Mouse (Mus musculus): ENCODE results near the gene Gm6588.
"Not testable (repeated sequence)": the region's sequence is repeated elsewhere in the genome, so short reads cannot be mapped to it uniquely, and the experiment has no call there.

Gm6588 gene

DNA sequence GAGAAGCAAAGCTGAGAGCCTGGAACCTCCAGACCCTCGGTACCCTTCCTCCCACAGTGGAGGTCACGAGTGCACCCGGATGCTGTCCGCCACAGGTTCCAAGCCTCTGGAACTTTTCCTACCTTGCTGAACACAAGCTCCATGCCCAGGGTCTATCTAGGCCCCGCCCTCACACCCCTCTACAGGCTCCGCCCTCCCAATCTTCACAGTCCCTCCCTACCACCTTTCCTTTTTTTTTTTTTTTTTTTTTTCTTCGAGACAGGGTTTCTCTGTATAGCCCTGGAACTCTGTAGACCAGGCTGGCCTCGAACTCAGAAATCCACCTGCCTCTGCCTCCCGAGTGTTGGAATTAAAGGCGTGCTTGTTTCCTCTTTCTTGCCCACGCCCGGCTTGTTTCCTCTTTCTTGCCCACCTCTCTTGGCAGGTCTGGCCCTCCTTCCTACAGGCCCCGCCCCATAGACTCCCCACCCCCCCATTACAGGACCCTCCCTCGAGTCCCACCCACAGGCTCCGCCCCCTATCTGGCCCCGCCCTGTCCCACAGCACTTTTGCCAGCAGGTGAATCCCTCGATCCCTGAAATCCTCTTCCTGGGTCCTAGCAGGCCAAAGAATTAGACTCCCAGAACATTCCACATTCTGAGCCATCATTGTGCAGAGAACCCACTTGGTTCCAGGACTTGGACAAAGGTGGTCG lies at the start of gene Gm6588:
Gene Gm6588, plus strand, starts transcription at position 680 of the 694 bp plus-strand sequence.
- in situ Hi-C loops (cut with MboI, MseI): loop anchor here (10.0 kb wide), 1 partner anchor 884 kb away; no protein-coding TSS in a partner anchor

- in situ Hi-C loops (cut with MboI, MseI): no loop called here
Measured at GRCm38 (mm10) chr5:112402437-112402836, 46.8 kb upstream of the Gm6588 start.

DNA sequence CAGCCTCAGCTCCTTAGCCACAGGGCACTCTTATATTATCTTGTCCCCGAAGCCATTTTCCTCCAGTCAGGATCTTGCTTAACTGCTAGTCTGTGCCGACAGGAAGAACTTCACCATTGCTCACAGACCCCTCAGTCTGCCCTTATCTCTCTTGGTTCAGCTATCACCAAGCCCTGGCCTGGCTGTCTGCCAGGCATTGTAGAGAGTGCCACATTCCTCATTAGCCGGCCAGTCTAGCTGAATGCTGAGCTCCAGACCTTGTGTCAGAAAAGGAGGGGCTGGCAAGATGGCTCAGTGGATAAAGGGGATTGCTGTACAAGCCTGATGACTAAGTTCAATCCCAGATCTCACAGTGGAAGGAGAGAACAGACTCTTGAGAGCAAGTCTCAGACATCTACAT lies 43.2 kb upstream of the Gm6588 start:
- in situ Hi-C loops (cut with MboI, MseI): no loop called here

- in situ Hi-C loops (cut with MboI, MseI): no loop called here
Measured at GRCm38 (mm10) chr5:112409274-112409673, 40.0 kb upstream of the Gm6588 start.

GRCm38 (mm10) chr5:112411072-112411471 lies 38.2 kb upstream of the Gm6588 start:
- in situ Hi-C loops (cut with MboI, MseI): no loop called here

DNA sequence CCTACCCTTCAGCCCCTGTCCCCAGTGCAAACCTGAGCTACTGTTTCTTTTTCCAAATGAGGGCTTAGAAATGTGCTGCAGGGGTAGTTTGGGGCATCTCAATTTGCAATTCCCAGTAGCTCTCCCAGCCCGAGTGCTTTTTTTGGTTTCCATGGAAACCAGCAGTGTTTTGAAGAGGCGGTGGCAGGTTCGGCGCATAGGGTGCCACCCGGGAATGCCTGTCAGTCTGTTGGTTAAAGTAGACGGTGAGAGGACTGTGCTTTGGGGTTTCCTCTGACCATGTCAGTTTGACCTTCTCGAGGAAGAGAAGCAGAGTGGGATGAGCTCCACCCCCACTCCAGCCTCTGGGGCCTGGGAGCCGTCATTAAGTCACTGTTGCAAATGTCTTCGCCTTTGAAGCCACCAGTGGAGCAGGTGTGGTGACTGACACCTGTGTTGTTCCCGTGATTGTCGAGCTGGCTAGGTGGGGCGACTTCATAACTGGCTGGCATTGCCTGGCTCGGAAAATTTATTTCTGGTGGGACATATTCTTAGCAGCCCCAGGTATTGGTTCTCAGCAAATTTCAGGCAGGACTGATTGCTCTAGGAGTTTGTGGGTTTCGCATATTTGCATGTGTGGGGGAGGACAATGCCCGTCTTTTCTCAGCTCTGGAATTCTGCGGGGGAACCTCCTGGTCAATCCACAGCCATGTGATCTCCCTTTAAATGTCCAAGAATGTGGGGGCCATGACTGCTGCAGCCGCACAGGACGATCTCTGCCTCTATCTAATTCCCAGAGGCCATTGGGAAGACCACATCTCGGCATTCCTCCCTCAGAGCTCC lies 37.5 kb upstream of the Gm6588 start:
- in situ Hi-C loops (cut with MboI, MseI): no loop called here

DNA sequence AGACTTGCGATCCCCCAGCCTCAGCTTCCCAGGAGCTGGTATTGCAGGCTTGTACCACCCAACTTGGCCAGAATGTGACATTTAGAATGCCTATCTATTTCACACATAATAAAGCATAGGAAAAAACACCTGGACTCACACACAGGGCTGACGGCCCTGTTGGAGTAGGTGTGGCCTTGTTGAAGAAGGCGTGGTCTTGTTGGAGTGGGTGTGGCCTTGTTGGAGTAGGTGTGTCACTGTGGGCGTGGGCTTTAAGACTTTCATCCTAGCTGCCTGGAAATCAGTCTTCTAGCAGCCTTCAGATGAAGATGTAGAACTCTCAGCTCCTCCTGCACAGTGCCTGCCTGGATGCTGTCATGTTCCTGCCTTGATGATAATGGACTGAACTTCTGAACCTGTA lies 36.4 kb upstream of the Gm6588 start:
- in situ Hi-C loops (cut with MboI, MseI): not testable (repeated sequence)

DNA sequence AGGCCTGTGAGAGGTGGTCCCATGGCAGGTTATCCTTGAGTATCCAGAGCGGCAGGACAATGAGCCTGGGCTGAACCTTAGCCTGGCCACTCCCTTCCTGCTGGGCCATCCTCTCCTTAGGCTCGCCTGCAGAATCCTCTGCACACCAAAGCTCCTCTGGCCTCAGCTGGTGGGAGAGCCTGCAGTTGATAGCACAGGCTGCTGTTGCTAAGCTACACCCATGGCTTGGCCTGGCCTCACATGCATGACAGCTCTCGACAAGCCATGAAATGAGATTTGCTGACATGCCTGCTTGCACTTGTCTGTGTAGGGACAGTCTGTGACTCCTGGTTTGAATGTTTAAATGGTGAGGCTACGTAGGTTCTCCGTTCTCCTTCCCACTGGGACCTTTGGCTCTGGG lies 32.6 kb upstream of the Gm6588 start:
- in situ Hi-C loops (cut with MboI, MseI): no loop called here

- in situ Hi-C loops (cut with MboI, MseI): no loop called here
Measured at GRCm38 (mm10) chr5:112418023-112418422, 31.2 kb upstream of the Gm6588 start.

- in situ Hi-C loops (cut with MboI, MseI): no loop called here
Measured at GRCm38 (mm10) chr5:112419535-112419934, 29.7 kb upstream of the Gm6588 start.

DNA sequence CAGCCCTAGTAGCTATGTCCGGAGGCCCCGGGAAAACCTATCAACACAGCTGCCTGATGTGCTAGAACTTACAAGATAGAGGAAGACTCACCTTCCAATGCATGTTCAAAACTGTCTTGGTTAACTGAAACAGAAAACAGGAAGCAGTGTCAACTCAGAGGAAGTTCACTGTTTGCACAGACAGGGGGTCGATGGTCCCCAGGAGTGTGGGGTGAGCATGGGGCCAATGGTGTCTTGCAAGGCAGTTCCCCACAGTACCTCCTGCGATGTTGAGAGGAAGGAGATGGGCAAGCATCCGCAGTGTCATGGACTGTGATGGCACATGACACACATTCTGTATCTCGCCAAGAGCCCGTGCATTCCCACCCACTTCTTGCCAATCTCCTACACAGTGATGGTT lies 22.6 kb upstream of the Gm6588 start:
- in situ Hi-C loops (cut with MboI, MseI): no loop called here

GRCm38 (mm10) chr5:112427283-112427682 lies 21.9 kb upstream of the Gm6588 start:
- in situ Hi-C loops (cut with MboI, MseI): no loop called here

DNA sequence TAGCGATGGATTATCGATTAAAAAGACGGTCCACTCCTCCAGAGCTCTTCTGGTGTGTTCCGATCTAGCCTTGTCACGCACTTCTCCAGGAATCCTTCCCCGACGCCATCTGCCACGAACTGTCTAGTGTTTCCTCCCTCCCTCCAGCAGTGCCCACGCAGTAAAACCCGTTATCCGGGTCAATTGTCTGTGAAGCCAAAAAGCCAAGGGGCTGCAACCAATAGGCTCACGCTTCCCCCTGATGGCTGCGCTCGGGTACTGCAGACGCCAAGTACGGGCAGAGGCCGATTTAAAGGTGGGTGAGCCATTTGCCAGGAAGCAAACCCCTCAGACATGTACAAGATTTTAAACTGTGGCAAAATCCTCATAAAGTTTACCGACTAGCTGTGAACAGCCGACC lies 20.3 kb upstream of the Gm6588 start:
- in situ Hi-C loops (cut with MboI, MseI): no loop called here

GRCm38 (mm10) chr5:112431120-112431775 lies 18.0 kb upstream of the Gm6588 start:
- in situ Hi-C loops (cut with MboI, MseI): no loop called here

GRCm38 (mm10) chr5:112432033-112432432 lies 17.2 kb upstream of the Gm6588 start:
- in situ Hi-C loops (cut with MboI, MseI): no loop called here

GRCm38 (mm10) chr5:112433004-112433403 lies 16.2 kb upstream of the Gm6588 start:
- in situ Hi-C loops (cut with MboI, MseI): no loop called here

DNA sequence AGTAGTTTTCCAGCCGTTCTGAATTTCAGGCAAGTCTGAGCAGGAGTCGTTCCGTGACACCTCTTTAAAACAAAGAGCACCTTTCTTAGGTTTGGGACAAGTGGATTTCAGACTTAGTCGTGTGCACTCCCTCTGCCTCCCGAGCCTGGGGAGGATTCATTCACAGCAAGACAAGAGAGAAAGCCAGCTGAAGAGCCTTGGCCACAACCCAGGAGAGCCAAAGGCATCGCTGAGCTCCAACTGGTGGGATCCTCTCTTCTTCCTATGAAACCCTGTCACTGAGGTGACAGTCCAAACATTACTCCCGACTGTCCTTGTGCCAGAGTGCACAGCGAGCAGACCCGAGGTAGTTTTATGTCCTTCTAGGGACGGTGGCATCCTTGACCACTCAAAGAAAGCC lies 10.7 kb upstream of the Gm6588 start:
- in situ Hi-C loops (cut with MboI, MseI): no loop called here

GRCm38 (mm10) chr5:112453088-112453487 lies 3.9 kb downstream of the Gm6588 start:
- in situ Hi-C loops (cut with MboI, MseI): no loop called here

- in situ Hi-C loops (cut with MboI, MseI): no loop called here
Measured at GRCm38 (mm10) chr5:112454966-112455555, 5.8 kb downstream of the Gm6588 start.

GRCm38 (mm10) chr5:112459903-112460302 lies 10.7 kb downstream of the Gm6588 start:
- in situ Hi-C loops (cut with MboI, MseI): no loop called here

DNA sequence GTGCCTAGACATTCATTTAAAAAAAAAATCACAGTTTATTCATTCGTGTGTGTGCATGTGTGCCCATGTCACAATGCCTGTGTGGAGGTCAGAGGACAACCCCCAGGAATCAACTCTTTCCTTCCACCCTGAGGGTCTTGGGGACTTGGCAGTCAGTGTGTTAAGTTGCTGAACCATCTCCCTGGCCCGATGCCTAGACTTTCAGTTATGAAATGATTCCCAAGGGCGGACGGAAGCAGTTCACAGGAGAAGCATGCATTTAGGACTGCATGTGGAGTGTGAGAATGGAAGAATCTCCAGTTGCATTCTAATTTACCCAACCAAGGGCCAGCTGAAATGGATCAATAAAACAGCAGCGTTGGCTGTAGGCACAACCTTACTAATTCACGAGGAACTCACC lies 17.1 kb downstream of the Gm6588 start:
- in situ Hi-C loops (cut with MboI, MseI): no loop called here

DNA sequence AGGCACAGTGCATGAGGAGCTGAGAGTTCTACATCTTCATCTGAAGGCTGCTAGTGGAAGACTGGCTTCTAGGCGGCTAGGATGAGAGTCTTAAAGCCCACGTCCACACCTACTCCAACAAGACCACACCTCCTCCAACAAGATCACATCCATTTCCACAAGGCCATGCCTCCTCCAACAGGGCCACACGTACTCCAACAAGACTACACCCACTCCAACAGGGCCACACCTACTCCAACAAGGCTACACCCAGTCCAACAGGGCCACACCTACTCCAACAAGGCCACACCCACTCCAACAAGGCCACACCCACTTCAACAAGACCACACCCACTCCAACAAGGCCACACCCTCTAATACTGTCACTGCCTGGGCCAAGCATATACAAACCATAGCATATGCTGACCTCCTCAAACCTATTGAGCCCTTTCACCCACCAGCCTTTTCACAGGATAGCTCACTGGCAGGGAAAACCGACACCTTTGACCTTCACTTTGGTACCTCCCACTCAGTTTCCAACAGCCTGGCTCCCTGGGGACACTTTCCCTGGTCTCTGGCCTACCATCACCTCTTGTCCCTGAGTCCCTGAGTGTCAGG lies 19.9 kb downstream of the Gm6588 start:
- in situ Hi-C loops (cut with MboI, MseI): no loop called here

Measured in T-helper 2 cell (primary cell).